Comparison of ENCODE assay signal across 20 mouse cellular contexts in the genomic region with DNA sequence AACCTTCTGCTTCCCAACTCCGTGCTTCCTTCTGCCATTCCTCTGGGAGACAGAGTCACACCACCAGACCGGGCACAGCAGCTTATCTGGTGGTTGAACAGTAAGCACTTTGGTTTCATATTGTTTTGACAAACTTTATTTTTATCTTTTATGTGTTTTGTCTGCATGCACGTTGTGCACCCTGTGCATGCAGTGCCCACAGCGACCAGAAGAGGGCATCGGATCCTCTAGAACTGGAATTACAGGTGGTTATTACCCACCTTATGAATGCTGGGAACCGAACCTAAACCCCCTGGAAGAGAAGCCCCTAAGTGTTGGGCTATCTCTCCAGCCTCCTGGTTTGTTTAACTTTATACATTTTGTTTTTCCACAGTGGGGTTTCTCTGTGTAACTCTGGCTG.
DNase-seq lines count a peak whose midpoint lies in the region; TF ChIP-seq lines count a peak whose summit lies in the region.
"Had no signal": no experiment of that assay in that cellular context is flagged by ENCODE, and none has a peak within 500 bp of the region (broad histone marks: within the 10 kb centered on the region; RNA-seq: fewer than 3 reads in every experiment).

No protein-coding gene starts in this region.

- no peaks in the 10 kb centered on the region for H3K4me1 ChIP-seq in cerebellum, adult 2 months (ENCODE audit: control insufficient read depth, insufficient read depth, low read length)
- peaks cover 0 to under 1% of the 10 kb centered on the region in 2 experiments; a peak in 1 of 4 replicates for H3K4me1 ChIP-seq in CH12.LX (ENCODE audit: control insufficient read depth in 1 of 2, insufficient read depth in 2 of 2)
- H3K4me1 ChIP-seq: forebrain, embryonic 13.5 days; hindbrain, embryonic 15.5 days; limb, embryonic 10.5 days; neural tube, embryonic 13.5 days had no signal

- H3K9ac ChIP-seq in CH12.LX (ENCODE audit: insufficient read depth, low read depth): no peak overlapping the region
- H3K9ac ChIP-seq: forebrain, embryonic 13.5 days; hindbrain, embryonic 15.5 days; neural tube, embryonic 13.5 days had no signal

- H3K9me3 ChIP-seq in CH12.LX (replicated peaks; ENCODE audit: low read length): peaks cover 3% of the 10 kb centered on the region
- H3K9me3 ChIP-seq: hindbrain, embryonic 15.5 days; limb, embryonic 10.5 days had no signal

- DNase-seq in cerebellum, adult 2 months: no peak
- no peak for DNase-seq in cerebellum, adult 11 months
- DNase-seq in left cerebral cortex, adult 2 months (ENCODE audit: extremely low spot score in 1 of 2, low spot score in 2 of 2): no peak
- no peak for DNase-seq in left cerebral cortex, adult 8-10 months (ENCODE audit: low spot score in 2 of 2)
- DNase-seq in CH12.LX (ENCODE audit: extremely low read depth) (no peak), ZHBTc4 (ENCODE audit: low read depth, low spot score) (peak; percentile 49)
- no peak for DNase-seq in layer of hippocampus, postnatal 14 days (ENCODE audit: low spot score in 2 of 2)
- DNase-seq in left cerebral cortex, postnatal 25 days (ENCODE audit: low spot score in 2 of 2): no peak
- DNase-seq: cerebellum, postnatal 25 days; gastrocnemius, postnatal 36 days; heart, postnatal 14 days; kidney, adult 18-20 months; kidney, postnatal 36 days; layer of hippocampus, postnatal 36 days; right cerebral cortex, postnatal 14 days had no signal

- no peaks in the 10 kb centered on the region for H3K27me3 ChIP-seq in cerebellum, adult 2 months (ENCODE audit: control insufficient read depth, insufficient read depth, low read length)
- no peaks in the 10 kb centered on the region for H3K27me3 ChIP-seq in CH12.LX (replicated peaks)
- H3K27me3 ChIP-seq: forebrain, embryonic 13.5 days; hindbrain, embryonic 15.5 days; neural tube, embryonic 13.5 days had no signal

- TF ChIP-seq CTCF in cerebellum, adult 2 months (IDR thresholded peaks at IDR 0.05; ENCODE audit: borderline replicate concordance, insufficient read depth, low read depth, low read length): peak; percentile 16; the same call in 1 of the 2 replicates
- TF ChIP-seq CTCF in left cerebral cortex, adult 2 months (IDR thresholded peaks at IDR 0.05): peak; percentile 26
- peak; percentile 9 to 25; a peak in 1 of 4 replicates for TF ChIP-seq CTCF in CH12.LX (conservative IDR thresholded peaks at IDR 0.05 in 1 of 2, IDR thresholded peaks at IDR 0.05 in 1 of 2; ENCODE audit: low read depth in 2 of 2, low read length in 2 of 2)

- H3K4me2 ChIP-seq in CH12.LX (ENCODE audit: insufficient read depth, low read depth, poor library complexity, severe bottlenecking): no peak overlapping the region
- H3K4me2 ChIP-seq: forebrain, embryonic 13.5 days; heart, embryonic 11.5 days; hindbrain, embryonic 15.5 days; neural tube, embryonic 13.5 days had no signal

- 97% methylated on average over 6 of the region's 6 CpGs for WGBS in cerebellum, adult 2 months

- TF ChIP-seq EP300 in CH12.LX (IDR thresholded peaks at IDR 0.05; ENCODE audit: low read length): no peak

- no peaks in the 10 kb centered on the region for H3K79me2 ChIP-seq in CH12.LX (replicated peaks; ENCODE audit: control insufficient read depth, extremely low read depth, insufficient read depth, poor library complexity, severe bottlenecking)

- TF ChIP-seq POLR2A in cerebellum, adult 2 months (IDR thresholded peaks at IDR 0.05; ENCODE audit: borderline replicate concordance, insufficient read depth, low read length): no peak
- TF ChIP-seq POLR2A in CH12.LX (IDR thresholded peaks at IDR 0.05; ENCODE audit: low read depth, low read length): no peak

- H3K27ac ChIP-seq in cerebellum, adult 2 months (ENCODE audit: insufficient read depth, low read length): no peak overlapping the region
- H3K27ac ChIP-seq in left cerebral cortex, adult 2 months: no peak overlapping the region
- H3K27ac ChIP-seq in CH12.LX (ENCODE audit: insufficient read depth, low read depth): no peak overlapping the region
- H3K27ac ChIP-seq: forebrain, embryonic 13.5 days; hindbrain, embryonic 15.5 days; limb, embryonic 10.5 days; neural tube, embryonic 13.5 days had no signal

- H3K4me3 ChIP-seq in cerebellum, adult 2 months (replicated peaks; ENCODE audit: insufficient read depth, low read depth, low read length): no peak overlapping the region
- no peak overlapping the region for H3K4me3 ChIP-seq in left cerebral cortex, adult 2 months
- H3K4me3 ChIP-seq in CH12.LX (replicated peaks in 1 of 3; ENCODE audit: low read depth in 2 of 3, low read length in 2 of 3, poor library complexity in 1 of 3): no peak overlapping the region
- H3K4me3 ChIP-seq: forebrain, embryonic 13.5 days; hindbrain, embryonic 15.5 days; limb, embryonic 10.5 days; neural tube, embryonic 13.5 days had no signal

- dilution Hi-C loops in CH12.LX (cut with MboI; ENCODE audit: extremely low pct_ligation_motif_present, extremely low pct_unique_long_range_greater_than_20kb, low sequenced_read_pairs): no loop called here

- TF ChIP-seq RAD21 in CH12.LX (IDR thresholded peaks at IDR 0.05; ENCODE audit: low read depth, low read length): no peak

- peaks cover 0 to 10% of the 10 kb centered on the region in 2 experiments for H3K36me3 ChIP-seq in CH12.LX (replicated peaks in 1 of 2; ENCODE audit: control insufficient read depth in 1 of 2, insufficient read depth in 1 of 2, low read length in 1 of 2)
- H3K36me3 ChIP-seq: hindbrain, embryonic 15.5 days; neural tube, embryonic 13.5 days had no signal

- intact Hi-C loops in left cerebral cortex, adult 2 months (cut with DNase I): no loop called here
- intact Hi-C loops in left cerebral cortex, postnatal 25 days (cut with DNase I): no loop called here

- in situ Hi-C loops in CH12.LX (cut with MboI; ENCODE audit: low pct_ligation_motif_present, low pct_unique_long_range_greater_than_20kb, low sequenced_read_pairs): no loop called here

TF ChIP-seq in CH12.LX, 34 proteins besides CTCF, POLR2A, EP300 and RAD21:
- TF ChIP-seq POLR2AphosphoS2 (IDR thresholded peaks at IDR 0.05; ENCODE audit: low read depth, low read length) (no peak), ZNF384 (IDR thresholded peaks at IDR 0.05; ENCODE audit: low read depth, low read length) (no peak), JUND (conservative IDR thresholded peaks at IDR 0.05; ENCODE audit: low read depth, low read length) (no peak)
